Mouse (Mus musculus): ENCODE data around the gene Yae1d1.

DNA sequence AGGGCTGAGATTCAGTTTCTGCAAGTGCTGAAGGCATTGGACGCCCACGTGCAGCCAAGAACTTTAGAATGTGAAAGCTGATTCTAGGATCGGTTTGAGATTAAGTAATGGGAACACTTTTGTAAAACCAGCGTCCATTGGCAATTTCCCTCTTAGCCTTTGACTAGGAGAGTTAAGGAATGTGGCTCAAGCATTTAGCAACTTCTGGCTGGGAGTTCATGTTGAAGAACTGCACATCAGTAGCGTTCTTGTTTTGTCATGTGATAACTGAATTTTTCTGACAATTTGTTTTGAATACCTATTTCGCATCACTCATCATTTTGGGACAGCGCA is 332 bp upstream of the Yae1d1 start:
- TF ChIP-seq CTCF (IDR thresholded peaks at IDR 0.05; ENCODE audit: borderline replicate concordance, control insufficient read depth, extremely low read depth, insufficient read depth, low read length, poor library complexity) (no peak), POLR2A (IDR thresholded peaks at IDR 0.05; ENCODE audit: control insufficient read depth, extremely low read depth, insufficient read depth, low read length, poor library complexity) (no peak)

All from thymus, adult 2 months (tissue).